Mouse (Mus musculus): ENCODE data around the gene Neu1. TPM values are rescaled to one million over a fixed set of nuclear protein-coding genes. Genes with fewer than 3 reads are reported as not detected.
"Not testable (repeated sequence)": the region's sequence is repeated elsewhere in the genome, so short reads cannot be mapped to it uniquely, and the experiment has no call there.

Neu1 gene
- polyA plus RNA-seq, 1 experiment from 2014 or later: 11.6 TPM

DNA sequence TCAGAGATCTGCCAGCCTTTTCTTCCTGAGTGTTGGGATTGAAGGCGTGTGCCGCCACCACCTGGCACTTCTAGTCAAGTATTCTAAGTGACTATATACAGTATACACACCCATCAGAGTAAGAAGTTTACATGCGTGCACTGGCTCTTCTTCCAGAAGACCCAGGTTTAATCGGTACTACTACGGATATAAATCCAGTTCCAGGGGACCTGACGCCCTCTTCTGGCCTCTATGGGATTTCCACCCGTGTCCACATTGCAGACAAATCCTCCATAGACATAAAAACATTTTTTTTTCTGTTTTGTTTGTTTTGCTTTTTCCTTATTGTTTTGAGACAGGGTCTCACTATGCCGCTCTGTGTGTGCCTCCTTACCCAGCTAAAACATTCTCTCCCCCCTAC is 16.6 kb downstream of the Neu1 start:
- Histone ChIP-seq H3K4me2 (no peak overlapping the region), H3K4me3 (ENCODE audit: low read depth, low read length) (no peak overlapping the region), H3K9me3 (ENCODE audit: low read depth, low read length) (no peaks in the 10 kb centered on the region), H3K27ac (ENCODE audit: low read depth) (no peak overlapping the region), H3K27me3 (ENCODE audit: insufficient read depth, low read length) (no peaks in the 10 kb centered on the region), H3K4me1 (ENCODE audit: insufficient read depth) (peaks cover 8% of the 10 kb centered on the region), H3K36me3 (ENCODE audit: insufficient read depth) (peaks cover 25% of the 10 kb centered on the region), H3K9ac (no peak overlapping the region)
- WGBS: 19% methylated on average over 8 of the region's 8 CpGs
- DNase-seq (peak; percentile 80), ATAC-seq (ENCODE audit: insufficient read depth) (no peak)
- peak; percentile 61 for TF ChIP-seq CTCF (IDR thresholded peaks at IDR 0.05; ENCODE audit: low read depth)

DNA sequence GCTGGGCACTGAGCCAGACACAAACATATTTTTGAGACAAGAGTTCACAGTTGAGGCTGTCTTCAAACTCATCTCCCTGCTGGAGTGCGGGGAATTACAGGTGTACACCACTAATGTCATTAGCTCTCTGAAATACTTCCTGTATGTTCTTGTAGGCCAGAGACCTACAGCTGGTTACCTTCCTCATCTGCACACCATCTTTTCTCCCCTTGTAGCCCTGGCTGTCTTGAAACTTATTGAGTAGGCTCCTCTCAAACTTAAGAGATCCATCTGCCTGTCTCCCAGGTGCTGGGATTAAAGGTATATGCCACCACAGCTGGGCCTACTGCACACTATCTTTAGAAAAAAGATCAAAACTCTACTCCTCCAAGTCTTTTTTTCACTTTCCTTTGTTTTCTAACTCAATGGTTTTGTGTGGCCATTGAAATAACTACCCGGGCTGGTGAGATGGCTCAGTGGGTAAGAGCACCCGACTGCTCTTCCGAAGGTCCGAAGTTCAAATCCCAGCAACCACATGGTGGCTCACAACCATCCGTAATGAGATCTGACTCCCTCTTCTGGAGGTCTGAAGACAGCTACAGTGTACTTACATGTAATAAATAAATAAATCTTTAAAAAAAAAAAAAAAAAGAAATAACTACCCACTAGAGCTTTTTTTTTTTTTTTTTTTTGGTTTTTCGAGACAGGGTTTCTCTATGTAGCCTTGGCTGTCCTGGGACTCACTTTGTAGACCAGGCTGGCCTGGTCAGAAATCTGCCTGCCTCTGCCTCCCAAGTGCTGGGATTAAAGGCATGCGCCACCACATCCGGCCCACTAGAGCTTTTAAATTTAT is 17.9 kb downstream of the Neu1 start:
- H3K9ac ChIP-seq; H3K27ac ChIP-seq (ENCODE audit: low read depth); H3K27me3 ChIP-seq (ENCODE audit: insufficient read depth, low read length); H3K4me2 ChIP-seq; H3K4me1 ChIP-seq (ENCODE audit: insufficient read depth); H3K4me3 ChIP-seq (ENCODE audit: low read depth, low read length); H3K9me3 ChIP-seq (ENCODE audit: low read depth, low read length); ATAC-seq (ENCODE audit: insufficient read depth): not testable (repeated sequence)
- peaks cover 25% of the 10 kb centered on the region for H3K36me3 ChIP-seq (ENCODE audit: insufficient read depth)
- 49% methylated on average over 9 of the region's 9 CpGs for WGBS
- DNase-seq: peak; percentile 21

DNA sequence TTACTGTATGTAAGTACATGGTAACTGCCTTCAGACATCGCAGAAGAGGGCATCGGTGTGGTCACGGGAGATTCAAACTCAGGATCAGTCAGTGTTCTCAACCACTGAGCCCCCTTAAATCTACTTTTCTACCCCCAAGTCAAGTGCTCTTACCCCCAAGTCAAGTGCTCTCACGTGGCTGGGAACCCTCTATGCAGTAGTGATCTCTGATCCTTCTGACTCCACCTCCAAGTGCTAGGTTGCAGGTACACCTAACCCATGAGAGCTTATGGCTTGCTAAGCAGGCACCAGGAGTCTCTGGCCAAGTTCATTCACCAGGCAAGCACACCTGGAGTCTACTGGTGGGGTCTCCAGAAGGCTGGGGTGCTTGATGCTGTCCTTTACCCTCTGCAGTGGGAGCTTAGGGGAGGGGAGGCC is 18.5 kb downstream of the Neu1 start:
- WGBS: 29% methylated on average over 4 of the region's 4 CpGs
- Histone ChIP-seq H3K4me2 (no peak overlapping the region), H3K4me3 (ENCODE audit: low read depth, low read length) (no peak overlapping the region), H3K27ac (ENCODE audit: low read depth) (peak overlapping the region; percentile 51; the same call in 1 of the 2 replicates), H3K9me3 (ENCODE audit: low read depth, low read length) (no peaks in the 10 kb centered on the region), H3K36me3 (ENCODE audit: insufficient read depth) (peaks cover 25% of the 10 kb centered on the region), H3K4me1 (ENCODE audit: insufficient read depth) (peaks cover 8% of the 10 kb centered on the region), H3K27me3 (ENCODE audit: insufficient read depth, low read length) (no peaks in the 10 kb centered on the region), H3K9ac (no peak overlapping the region)
- DNase-seq: peak; percentile 60
- ATAC-seq (ENCODE audit: insufficient read depth): peak; percentile 23
- no peak for TF ChIP-seq CTCF (IDR thresholded peaks at IDR 0.05; ENCODE audit: low read depth)

DNA sequence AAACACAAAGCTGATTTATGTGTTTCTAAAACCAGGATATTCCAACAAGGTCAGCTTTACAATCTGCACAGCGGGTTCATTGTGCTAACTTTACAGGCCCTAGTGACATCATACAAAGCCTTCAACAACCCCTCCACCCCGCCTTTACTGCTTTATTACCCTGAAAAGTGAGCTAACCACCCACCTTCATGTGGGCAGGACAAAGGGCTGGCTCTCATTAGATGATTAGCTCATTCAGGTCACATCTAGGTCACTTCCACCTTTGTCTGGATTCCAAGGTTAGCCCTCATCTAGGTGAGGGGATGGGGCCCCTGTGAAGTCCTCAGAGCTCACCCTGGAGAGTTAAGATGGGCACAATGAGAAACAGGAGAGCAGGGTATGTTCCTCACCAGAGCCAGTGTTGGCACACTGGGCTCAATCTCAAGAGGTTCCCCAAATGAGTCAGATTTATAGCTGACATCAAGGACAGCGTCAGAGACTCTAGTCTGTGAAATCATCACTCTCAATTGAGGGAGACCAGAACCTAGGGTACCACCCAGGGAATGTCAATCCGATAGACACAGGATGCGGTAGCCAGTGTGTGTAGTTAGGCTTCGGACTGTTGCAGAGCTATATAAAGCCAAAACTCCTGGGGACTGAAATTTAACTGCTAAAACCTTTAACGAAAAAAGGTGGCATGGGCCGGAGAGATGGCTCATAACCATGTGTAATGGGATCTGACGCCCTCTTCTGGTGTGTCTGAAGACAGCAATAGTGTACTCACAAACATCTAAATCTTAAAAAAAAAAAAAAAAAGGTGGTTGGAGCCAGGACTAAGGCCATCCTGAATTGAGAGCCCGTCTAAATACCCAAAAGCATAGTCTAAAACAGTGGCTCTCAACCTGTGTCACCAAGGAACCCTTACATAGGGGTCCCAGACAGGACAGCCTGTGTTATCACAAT is 19.7 kb downstream of the Neu1 start:
- peaks cover 2% of the 10 kb centered on the region; the same call in 1 of the 2 replicates for H3K27me3 ChIP-seq (ENCODE audit: insufficient read depth, low read length)
- peak overlapping the region; percentile 99 for H3K4me3 ChIP-seq (ENCODE audit: low read depth, low read length)
- ATAC-seq (ENCODE audit: insufficient read depth): no peak
- H3K36me3 ChIP-seq (ENCODE audit: insufficient read depth): peaks cover 25% of the 10 kb centered on the region
- peak overlapping the region; percentile 97 for H3K4me2 ChIP-seq
- H3K4me1 ChIP-seq (ENCODE audit: insufficient read depth): peaks cover 8% of the 10 kb centered on the region
- H3K9ac ChIP-seq: peak overlapping the region; percentile 99
- peak overlapping the region; percentile 96 for H3K27ac ChIP-seq (ENCODE audit: low read depth)
- peak; percentile 28 for DNase-seq
- 0 out of 2 replicates have a peak, but pooled peaks have one; percentile 38 for TF ChIP-seq CTCF (IDR thresholded peaks at IDR 0.05; ENCODE audit: low read depth)
- WGBS: 29% methylated on average over 10 of the region's 10 CpGs
- H3K9me3 ChIP-seq (ENCODE audit: low read depth, low read length): no peaks in the 10 kb centered on the region

DNA sequence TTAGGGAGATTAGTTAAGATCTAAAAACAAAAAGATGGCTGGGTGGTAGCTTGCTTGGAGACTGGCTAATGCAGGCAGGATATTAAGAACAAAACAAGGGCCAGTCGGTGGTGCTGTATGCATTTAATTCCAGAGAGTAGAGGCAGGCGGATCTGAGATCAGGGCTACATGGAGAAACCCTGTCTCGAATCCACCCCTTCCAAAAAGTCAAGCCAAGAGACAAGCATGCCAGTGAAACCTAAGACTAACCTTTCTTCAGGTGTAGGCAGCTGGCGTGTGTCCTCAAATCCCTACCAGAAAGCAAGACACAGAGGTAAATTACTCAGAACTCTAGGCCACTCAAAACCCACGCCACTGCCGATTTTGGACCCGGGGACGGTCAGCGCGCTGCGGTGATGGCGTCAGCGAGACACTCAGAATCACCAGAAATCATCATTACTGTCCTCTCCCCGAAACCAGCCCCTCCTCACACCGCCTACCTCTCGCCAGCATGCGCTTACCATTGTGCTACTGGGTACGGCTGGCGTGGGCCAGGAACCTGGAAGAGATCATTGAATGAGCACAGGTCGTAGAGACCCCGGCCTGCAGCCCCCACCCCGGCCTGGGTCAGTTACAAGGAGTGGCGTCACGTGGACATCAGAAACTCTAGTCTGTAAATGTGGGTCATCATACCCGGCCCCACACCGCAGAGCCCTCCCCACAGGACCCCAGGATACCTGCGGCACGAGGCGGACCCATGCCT is 20.8 kb downstream of the Neu1 start:
- Histone ChIP-seq H3K4me1 (ENCODE audit: insufficient read depth) (peaks cover 8% of the 10 kb centered on the region), H3K27ac (ENCODE audit: low read depth) (peak overlapping the region; percentile 96), H3K9ac (peak overlapping the region; percentile 99), H3K9me3 (ENCODE audit: low read depth, low read length) (no peaks in the 10 kb centered on the region), H3K4me3 (ENCODE audit: low read depth, low read length) (peak overlapping the region; percentile 99), H3K4me2 (peak overlapping the region; percentile 97), H3K27me3 (ENCODE audit: insufficient read depth, low read length) (peaks cover 5% of the 10 kb centered on the region; the same call in 1 of the 2 replicates), H3K36me3 (ENCODE audit: insufficient read depth) (peaks cover 25% of the 10 kb centered on the region)
- no peak for TF ChIP-seq CTCF (IDR thresholded peaks at IDR 0.05; ENCODE audit: low read depth)
- DNase-seq (peak; percentile 35), ATAC-seq (ENCODE audit: insufficient read depth) (no peak; the same call in 1 of the 2 replicates)
- under 1% methylated on average over 29 of the region's 29 CpGs for WGBS

DNA sequence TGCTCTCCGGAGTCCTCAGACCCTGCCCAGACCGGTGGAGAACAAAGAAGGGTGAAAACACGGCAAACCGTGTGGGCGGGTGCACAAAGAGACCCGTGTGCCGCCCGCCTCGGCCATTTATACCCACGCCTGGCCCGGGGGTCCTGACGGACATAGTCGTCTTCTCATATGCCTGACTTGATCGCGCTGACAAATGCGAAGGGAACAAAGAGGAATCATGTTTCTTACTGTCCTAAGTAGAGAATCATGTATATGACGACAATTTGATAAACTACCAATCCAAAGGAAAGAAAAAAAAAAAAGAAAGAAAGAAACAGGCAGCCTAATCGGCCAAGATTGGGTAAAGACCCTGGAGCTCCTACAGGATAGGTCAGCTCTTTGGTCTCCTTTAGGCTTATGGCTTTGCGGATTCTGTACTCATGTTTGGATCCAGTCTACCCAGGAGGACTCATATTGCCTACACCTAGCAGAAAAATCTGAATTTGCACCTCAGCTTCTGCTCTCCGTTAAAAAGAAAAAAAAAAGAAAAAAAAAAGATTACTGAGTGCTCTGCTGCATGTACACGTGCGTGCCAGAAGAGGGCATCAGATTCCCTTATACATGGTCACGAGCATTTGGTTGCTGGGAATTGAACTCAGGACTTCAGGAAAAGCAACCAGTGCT is 21.5 kb downstream of the Neu1 start:
- TF ChIP-seq CTCF (IDR thresholded peaks at IDR 0.05; ENCODE audit: low read depth): peak; percentile 78
- Histone ChIP-seq H3K4me2 (peak overlapping the region; percentile 97), H3K9me3 (ENCODE audit: low read depth, low read length) (no peaks in the 10 kb centered on the region), H3K4me3 (ENCODE audit: low read depth, low read length) (peak overlapping the region; percentile 99), H3K4me1 (ENCODE audit: insufficient read depth) (peaks cover 8% of the 10 kb centered on the region), H3K27me3 (ENCODE audit: insufficient read depth, low read length) (peaks cover 7% of the 10 kb centered on the region; the same call in 1 of the 2 replicates), H3K9ac (peak overlapping the region; percentile 99), H3K27ac (ENCODE audit: low read depth) (peak overlapping the region; percentile 96), H3K36me3 (ENCODE audit: insufficient read depth) (peaks cover 25% of the 10 kb centered on the region)
- DNase-seq (peak; percentile 90), ATAC-seq (ENCODE audit: insufficient read depth) (peak; percentile 74)
- 1% methylated on average over 23 of the region's 23 CpGs for WGBS
